Comparison of ENCODE assay signal across 8 mouse cellular contexts in the genomic region with DNA sequence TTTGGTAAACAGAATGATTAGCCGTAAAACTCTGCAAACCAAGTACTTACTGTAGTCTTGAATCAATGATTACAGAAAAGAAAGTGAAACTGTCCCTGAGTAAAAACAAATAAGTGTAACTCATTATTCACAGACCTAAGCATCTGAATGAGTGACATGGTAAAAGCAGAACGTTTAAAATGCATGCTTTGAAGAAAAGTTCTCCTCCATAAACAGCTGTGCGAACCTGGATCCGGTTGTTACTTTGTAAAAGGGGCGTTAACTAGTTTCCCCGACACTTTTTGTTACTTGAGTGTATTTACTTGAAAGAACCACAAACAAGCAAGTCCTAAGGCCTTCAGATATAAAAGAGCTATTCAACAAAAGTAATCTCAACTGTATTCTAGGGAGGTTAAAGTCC. TPM values are rescaled to one million over a fixed set of nuclear protein-coding genes. Genes with fewer than 3 reads are reported as not detected.
DNase-seq lines count a peak whose midpoint lies in the region; ATAC-seq and TF ChIP-seq lines count a peak whose summit lies in the region.

No protein-coding gene starts in this region.

- H3K9ac ChIP-seq in heart, postnatal 0 days (replicated peaks; ENCODE audit: low read depth, low read length), result peak overlapping the region; percentile 98
- peak overlapping the region; percentile 100 for H3K9ac ChIP-seq in ES-Bruce4 (ENCODE audit: low read depth, poor library complexity, severe bottlenecking)
- peak overlapping the region; percentile 86; the same call in 1 of the 2 replicates for H3K9ac ChIP-seq in forebrain, postnatal 0 days
- peak overlapping the region; percentile 100 for H3K9ac ChIP-seq in midbrain, embryonic 12.5 days (replicated peaks)

- 14% methylated on average over 6 of the region's 6 CpGs for WGBS in heart, postnatal 0 days
- 7% methylated on average over 6 of the region's 6 CpGs for WGBS in forebrain, postnatal 0 days
- 13% methylated on average over 6 of the region's 6 CpGs for WGBS in midbrain, embryonic 12.5 days

- TF ChIP-seq POLR2A in ES-Bruce4 (IDR thresholded peaks at IDR 0.05; ENCODE audit: insufficient read depth, low read length), result no peak

- no peak for DNase-seq in heart, postnatal 0 days (ENCODE audit: low spot score)
- DNase-seq in heart, adult 18-20 months, result no peak
- DNase-seq in forebrain, postnatal 0 days, result no peak
- DNase-seq in natural killer cell, adult 2 months (ENCODE audit: low spot score in 2 of 2), result no peak
- no peak for DNase-seq in left cerebral cortex, postnatal 14 days (ENCODE audit: low spot score in 2 of 2)

- TF ChIP-seq CTCF in heart, postnatal 0 days (IDR thresholded peaks at IDR 0.05; ENCODE audit: low read depth), result no peak
- no peak for TF ChIP-seq CTCF in ES-Bruce4 (IDR thresholded peaks at IDR 0.05; ENCODE audit: low read depth, low read length)
- no peak for TF ChIP-seq CTCF in forebrain, postnatal 0 days (IDR thresholded peaks at IDR 0.05; ENCODE audit: low read depth)

- no peaks in the 10 kb centered on the region for H3K9me3 ChIP-seq in heart, postnatal 0 days (replicated peaks; ENCODE audit: control insufficient read depth, low read length)
- no peaks in the 10 kb centered on the region for H3K9me3 ChIP-seq in ES-Bruce4 (replicated peaks; ENCODE audit: control insufficient read depth, insufficient read depth, low read length, poor library complexity, severe bottlenecking)
- H3K9me3 ChIP-seq in forebrain, postnatal 0 days (ENCODE audit: low read length), result no peaks in the 10 kb centered on the region
- H3K9me3 ChIP-seq in midbrain, embryonic 12.5 days, result no peaks in the 10 kb centered on the region

- H3K36me3 ChIP-seq in heart, postnatal 0 days (replicated peaks; ENCODE audit: control insufficient read depth, insufficient read depth, low read length), result peaks cover 19% of the 10 kb centered on the region
- peaks cover 11% of the 10 kb centered on the region for H3K36me3 ChIP-seq in ES-Bruce4 (ENCODE audit: control insufficient read depth, insufficient read depth, low read length, poor library complexity, severe bottlenecking)
- H3K36me3 ChIP-seq in forebrain, postnatal 0 days (ENCODE audit: insufficient read depth), result peaks cover 11% of the 10 kb centered on the region
- peaks cover 18% of the 10 kb centered on the region for H3K36me3 ChIP-seq in midbrain, embryonic 12.5 days

- peak overlapping the region; percentile 90; the same call in 1 of the 2 replicates for H3K27ac ChIP-seq in heart, postnatal 0 days (ENCODE audit: low read depth)
- no peak overlapping the region for H3K27ac ChIP-seq in ES-Bruce4 (ENCODE audit: insufficient read depth, low read length)
- H3K27ac ChIP-seq in forebrain, postnatal 0 days (ENCODE audit: low read depth, low read length), result no peak overlapping the region
- H3K27ac ChIP-seq in midbrain, embryonic 12.5 days (replicated peaks), result no peak overlapping the region

- TF ChIP-seq EP300 in heart, postnatal 0 days (IDR thresholded peaks at IDR 0.05; ENCODE audit: low read depth), result no peak
- no peak for TF ChIP-seq EP300 in ES-Bruce4 (IDR thresholded peaks at IDR 0.05; ENCODE audit: insufficient read depth, low read depth, low read length)

- H3K27me3 ChIP-seq in heart, postnatal 0 days (ENCODE audit: control insufficient read depth, insufficient read depth, low read length), result no peaks in the 10 kb centered on the region
- H3K27me3 ChIP-seq in ES-Bruce4 (ENCODE audit: control insufficient read depth, insufficient read depth, low read length, poor library complexity, severe bottlenecking), result no peaks in the 10 kb centered on the region
- no peaks in the 10 kb centered on the region for H3K27me3 ChIP-seq in forebrain, postnatal 0 days (ENCODE audit: insufficient read depth, low read length)
- H3K27me3 ChIP-seq in midbrain, embryonic 12.5 days, result no peaks in the 10 kb centered on the region

- peak overlapping the region; percentile 97 for H3K4me3 ChIP-seq in heart, postnatal 0 days (ENCODE audit: low read depth, low read length)
- H3K4me3 ChIP-seq in ES-Bruce4 (ENCODE audit: low read depth, low read length), result no peak overlapping the region
- H3K4me3 ChIP-seq in forebrain, postnatal 0 days (ENCODE audit: low read depth, low read length), result peak overlapping the region; percentile 97
- H3K4me3 ChIP-seq in midbrain, embryonic 12.5 days, result peak overlapping the region; percentile 99

- H3K4me2 ChIP-seq in heart, postnatal 0 days (ENCODE audit: low read depth, low read length), result peak overlapping the region; percentile 99
- H3K4me2 ChIP-seq in forebrain, postnatal 0 days (ENCODE audit: low read depth), result peak overlapping the region; percentile 88
- H3K4me2 ChIP-seq in midbrain, embryonic 12.5 days (replicated peaks), result peak overlapping the region; percentile 86

- intact Hi-C loops in left cerebral cortex, postnatal 14 days (cut with DNase I), result loop anchor here (5.0 to 10.0 kb wide), 2 partner anchors 176 to 406 kb away; a partner anchor contains a TSS

- peaks cover 17% of the 10 kb centered on the region; the same call in 1 of the 2 replicates for H3K4me1 ChIP-seq in heart, postnatal 0 days (ENCODE audit: control insufficient read depth, insufficient read depth)
- no peaks in the 10 kb centered on the region for H3K4me1 ChIP-seq in ES-Bruce4 (ENCODE audit: control insufficient read depth, insufficient read depth, low read length)
- H3K4me1 ChIP-seq in forebrain, postnatal 0 days (ENCODE audit: insufficient read depth), result peaks cover 11% of the 10 kb centered on the region
- peaks cover 18% of the 10 kb centered on the region for H3K4me1 ChIP-seq in midbrain, embryonic 12.5 days

- ATAC-seq in heart, postnatal 0 days (ENCODE audit: insufficient read depth, low read depth), result no peak
- ATAC-seq in forebrain, postnatal 0 days, result no peak
- no peak for ATAC-seq in midbrain, embryonic 12.5 days (ENCODE audit: low FRiP score, low read depth)
- ATAC-seq in granulocyte monocyte progenitor cell, adult 5-6 weeks (replicated peaks; ENCODE audit: poor library complexity, severe bottlenecking), result no peak

RNA-seq across cellular contexts. Expression of a gene that starts 1.2 kb away (rescaled TPM):
- 6.0 and 8.3 TPM in 2 replicates for total RNA-seq in heart, postnatal 0 days (2014; rRNA removed; ENCODE audit: low replicate concordance)
- polyA plus RNA-seq in heart, postnatal 0 days (2015; fragmentation: Nextera tagmentation; extraction: Ambion mirVana), result 5.1 and 5.6 TPM in 2 replicates
- total RNA-seq in heart, adult 18-20 months (2021), result 1 to 10 TPM; 5.1 to 5.3 TPM
- polyA plus RNA-seq in ES-Bruce4 (2011; ENCODE audit: insufficient read depth, insufficient read length, low read depth, missing spikeins), result 18.3 and 20.6 TPM in 2 replicates
- total RNA-seq in forebrain, postnatal 0 days (2014; rRNA removed), result 21.3 and 25.1 TPM in 2 replicates
- 10.7 and 16.8 TPM in 2 replicates for polyA plus RNA-seq in forebrain, postnatal 0 days (2015; fragmentation: Nextera tagmentation; extraction: Ambion mirVana)
- 34.8 and 37.3 TPM in 2 replicates for polyA plus RNA-seq in midbrain, embryonic 12.5 days (2016; fragmentation: Nextera tagmentation; extraction: Ambion mirVana)
- total RNA-seq in left cerebral cortex, postnatal 14 days (2021), result 10 to 100 TPM; 21.7 to 25.3 TPM
- 15.4 and 19.0 TPM in 2 replicates for total RNA-seq in granulocyte monocyte progenitor cell, adult 5-6 weeks (2014; fragmentation: Nextera tagmentation)
- total RNA-seq in granulocyte monocyte progenitor cell, adult 5-6 weeks (2017), result 10.4 and 13.4 TPM in 2 replicates
